In the genomic region with DNA sequence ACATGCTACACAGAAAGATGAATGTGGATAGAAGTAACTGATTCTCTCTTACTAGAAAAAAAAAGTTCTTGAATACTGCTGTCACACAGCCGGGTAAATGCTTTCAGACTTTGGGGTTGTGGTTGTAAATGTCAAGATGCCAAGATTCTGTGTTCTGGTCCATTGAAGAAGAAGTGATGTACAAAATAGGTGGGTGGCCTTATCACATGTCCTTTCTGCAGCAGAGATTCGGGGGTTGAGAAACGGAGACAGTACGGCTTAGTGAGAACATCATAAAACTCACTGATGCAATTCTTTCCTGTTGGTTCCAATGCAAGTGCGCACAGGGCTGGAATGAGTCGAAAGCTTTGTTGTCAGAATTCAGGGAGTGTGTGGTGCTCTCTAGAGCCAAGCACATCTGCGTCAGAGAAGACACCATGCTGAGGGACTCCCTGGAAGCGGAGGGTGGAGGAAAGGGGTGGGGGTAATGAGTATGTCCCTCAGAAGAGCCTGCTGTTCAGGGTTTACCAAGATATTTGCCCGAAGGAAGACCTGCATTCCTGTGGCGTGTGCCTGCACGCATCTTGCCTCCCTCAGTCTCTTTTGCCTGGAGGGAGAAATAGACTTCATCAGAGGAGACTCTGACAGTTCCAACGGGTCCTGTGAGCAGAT, we compare ENCODE assay signal across 25 mouse cellular contexts.
DNase-seq lines count a peak whose midpoint lies in the region; ATAC-seq and TF ChIP-seq lines count a peak whose summit lies in the region.
"Had no signal": no experiment of that assay in that cellular context is flagged by ENCODE, and none has a peak within 500 bp of the region (broad histone marks: within the 10 kb centered on the region; RNA-seq: fewer than 3 reads in every experiment).

No protein-coding gene starts in this region.

- DNase-seq in kidney, postnatal 10 days = no peak
- DNase-seq in retina, postnatal 1 day = peak; percentile 22
- no peak for DNase-seq in retina, embryonic 14.5 days (ENCODE audit: low spot score)
- DNase-seq in fat pad, adult 2 months (ENCODE audit: extremely low read depth, low read depth, low spot score) = peak; percentile 21
- no peak for DNase-seq in cerebellum, postnatal 25 days
- no peak for DNase-seq in hindbrain, embryonic 14.5 days (ENCODE audit: low spot score)
- DNase-seq: adrenal gland, postnatal 10 days; cerebellum, adult 9-10 months; gastrocnemius, postnatal 36 days; kidney, adult 18-20 months; left cerebral cortex, postnatal 4 days; liver, embryonic 13.5 days; lung, embryonic 14.5 days; midbrain, embryonic 14.5 days; right cerebral cortex, postnatal 25 days; thymus, postnatal 4 days had no signal

- peak; percentile 70 for ATAC-seq in kidney, embryonic 14.5 days (ENCODE audit: low FRiP score, low TSS enrichment)
- ATAC-seq in hindbrain, embryonic 14.5 days (ENCODE audit: low FRiP score) = no peak
- ATAC-seq in intestine, postnatal 0 days = no peak
- ATAC-seq: forebrain, embryonic 14.5 days had no signal

- no peaks in the 10 kb centered on the region for H3K36me3 ChIP-seq in kidney, embryonic 14.5 days (ENCODE audit: control insufficient read depth, insufficient read depth, low read length)
- no peaks in the 10 kb centered on the region for H3K36me3 ChIP-seq in hindbrain, embryonic 14.5 days (replicated peaks; ENCODE audit: control insufficient read depth, insufficient read depth)
- no peaks in the 10 kb centered on the region for H3K36me3 ChIP-seq in intestine, postnatal 0 days (ENCODE audit: control insufficient read depth, insufficient read depth)
- H3K36me3 ChIP-seq: heart, embryonic 10.5 days; hindbrain, embryonic 10.5 days; liver, embryonic 13.5 days; neural tube, embryonic 13.5 days had no signal

- no peak overlapping the region for H3K27ac ChIP-seq in kidney, embryonic 14.5 days (ENCODE audit: low read depth, low read length)
- H3K27ac ChIP-seq in hindbrain, embryonic 14.5 days = no peak overlapping the region
- no peak overlapping the region for H3K27ac ChIP-seq in intestine, postnatal 0 days (ENCODE audit: low read depth, low read length)
- H3K27ac ChIP-seq: heart, embryonic 10.5 days; hindbrain, embryonic 10.5 days; liver, embryonic 13.5 days; macrophage; neural tube, embryonic 13.5 days had no signal

- peak overlapping the region; percentile 15; the same call in 1 of the 2 replicates for H3K4me2 ChIP-seq in kidney, embryonic 14.5 days (replicated peaks; ENCODE audit: low read depth, low read length)
- H3K4me2 ChIP-seq in hindbrain, embryonic 14.5 days (replicated peaks) = no peak overlapping the region
- H3K4me2 ChIP-seq in intestine, postnatal 0 days (replicated peaks; ENCODE audit: low read depth) = no peak overlapping the region
- H3K4me2 ChIP-seq: liver, embryonic 13.5 days; lung, embryonic 14.5 days; neural tube, embryonic 13.5 days had no signal

- H3K27me3 ChIP-seq in kidney, embryonic 14.5 days (ENCODE audit: control insufficient read depth, insufficient read depth, low read length) = no peaks in the 10 kb centered on the region
- no peaks in the 10 kb centered on the region for H3K27me3 ChIP-seq in hindbrain, embryonic 14.5 days (ENCODE audit: control insufficient read depth, insufficient read depth, low read length)
- H3K27me3 ChIP-seq in intestine, postnatal 0 days (replicated peaks; ENCODE audit: control insufficient read depth, insufficient read depth, low read length) = no peaks in the 10 kb centered on the region
- H3K27me3 ChIP-seq: CH12.LX; liver, embryonic 13.5 days; neural tube, embryonic 13.5 days had no signal

- no peak overlapping the region for H3K4me3 ChIP-seq in kidney, embryonic 14.5 days (ENCODE audit: low read length)
- H3K4me3 ChIP-seq in hindbrain, embryonic 14.5 days (replicated peaks; ENCODE audit: low read length) = no peak overlapping the region
- H3K4me3 ChIP-seq in intestine, postnatal 0 days (ENCODE audit: low read depth, low read length) = no peak overlapping the region
- H3K4me3 ChIP-seq: erythroblast, embryonic 14.5 days; heart, embryonic 10.5 days; hindbrain, embryonic 10.5 days; liver, embryonic 13.5 days; neural tube, embryonic 13.5 days had no signal

- no peaks in the 10 kb centered on the region; the same call in 1 of the 2 replicates for H3K4me1 ChIP-seq in kidney, embryonic 14.5 days (ENCODE audit: control insufficient read depth, insufficient read depth, low read length)
- H3K4me1 ChIP-seq in hindbrain, embryonic 14.5 days (replicated peaks; ENCODE audit: control insufficient read depth, insufficient read depth, low read length) = no peaks in the 10 kb centered on the region
- H3K4me1 ChIP-seq in intestine, postnatal 0 days (replicated peaks; ENCODE audit: control insufficient read depth, insufficient read depth, low read length) = no peaks in the 10 kb centered on the region
- H3K4me1 ChIP-seq: hindbrain, embryonic 10.5 days; liver, embryonic 13.5 days; neural tube, embryonic 13.5 days had no signal

- TF ChIP-seq CTCF in intestine, postnatal 0 days (IDR thresholded peaks at IDR 0.05; ENCODE audit: low read depth) = no peak

- H3K9ac ChIP-seq in kidney, embryonic 14.5 days (ENCODE audit: low read depth, low read length) = no peak overlapping the region
- H3K9ac ChIP-seq in hindbrain, embryonic 14.5 days = no peak overlapping the region
- no peak overlapping the region for H3K9ac ChIP-seq in intestine, postnatal 0 days (ENCODE audit: low read depth, low read length)
- H3K9ac ChIP-seq: liver, embryonic 13.5 days; lung, embryonic 14.5 days; neural tube, embryonic 13.5 days had no signal

- H3K9me3 ChIP-seq in kidney, embryonic 14.5 days (ENCODE audit: control insufficient read depth, low read length) = no peaks in the 10 kb centered on the region
- no peaks in the 10 kb centered on the region for H3K9me3 ChIP-seq in hindbrain, embryonic 14.5 days (ENCODE audit: control insufficient read depth, low read length)
- H3K9me3 ChIP-seq in intestine, postnatal 0 days (ENCODE audit: control insufficient read depth) = no peaks in the 10 kb centered on the region
- H3K9me3 ChIP-seq: heart, embryonic 10.5 days; hindbrain, embryonic 10.5 days; liver, embryonic 13.5 days; neural tube, embryonic 13.5 days had no signal

- 32% methylated on average over 12 of the region's 12 CpGs for WGBS in kidney, embryonic 14.5 days
- 77% methylated on average over 12 of the region's 12 CpGs for WGBS in hindbrain, embryonic 14.5 days
- WGBS in intestine, postnatal 0 days = 67% methylated on average over 12 of the region's 12 CpGs

Comparison
In these comparisons a context has a peak if more than half of its experiments do, and no peak if none do; other contexts are left out.
1. DNase-seq: peak in retina, postnatal 1 day (single experiment) and fat pad, adult 2 months (single experiment); none in kidney, postnatal 10 days (single experiment), retina, embryonic 14.5 days (single experiment), cerebellum, postnatal 25 days (0 of 2) and hindbrain, embryonic 14.5 days (single experiment).